ENCODE assay signal across 17 mouse cellular contexts in genomic region chr16:24398476-24398875, GRCm38 (mm10). TPM values are rescaled to one million over a fixed set of nuclear protein-coding genes. Genes with fewer than 3 reads are reported as not detected.
DNase-seq lines count a peak whose midpoint lies in the region; ATAC-seq and TF ChIP-seq lines count a peak whose summit lies in the region.
"Had no signal": no experiment of that assay in that cellular context is flagged by ENCODE, and none has a peak within 500 bp of the region (broad histone marks: within the 10 kb centered on the region; RNA-seq: fewer than 3 reads in every experiment).

No protein-coding gene starts in this region.

- H3K4me1 ChIP-seq in heart, embryonic 16.5 days (ENCODE audit: control insufficient read depth, insufficient read depth, low read length): peaks cover 40% of the 10 kb centered on the region
- H3K4me1 ChIP-seq in stomach, embryonic 14.5 days (ENCODE audit: control insufficient read depth, insufficient read depth, low read length): peaks cover 36% of the 10 kb centered on the region
- H3K4me1 ChIP-seq in stomach, postnatal 0 days (replicated peaks; ENCODE audit: control insufficient read depth, insufficient read depth): peaks cover 17% of the 10 kb centered on the region
- peaks cover 0 to 18% of the 10 kb centered on the region in 2 experiments; a peak in 2 of 4 replicates for H3K4me1 ChIP-seq in liver, embryonic 14.5 days (replicated peaks; ENCODE audit: control insufficient read depth in 2 of 2, insufficient read depth in 2 of 2, low read length in 1 of 2)

- TF ChIP-seq CTCF in stomach, postnatal 0 days (IDR thresholded peaks at IDR 0.05; ENCODE audit: low read depth): no peak
- no peak for TF ChIP-seq CTCF in liver, embryonic 14.5 days (IDR thresholded peaks at IDR 0.05; ENCODE audit: low read depth)
- no peak for TF ChIP-seq CTCF in layer of hippocampus, adult 2 months (conservative IDR thresholded peaks at IDR 0.05)

- no peak for DNase-seq in heart, adult 8-10 months (ENCODE audit: low spot score)
- DNase-seq in stomach, postnatal 0 days (ENCODE audit: low spot score): no peak
- DNase-seq in liver, embryonic 14.5 days (ENCODE audit: low read depth in 3 of 3, low spot score in 3 of 3): no peak
- peak; percentile 30 for DNase-seq in yolk sac, embryonic 10.5 days (ENCODE audit: low spot score)
- no peak for DNase-seq in layer of hippocampus, adult 2 months (ENCODE audit: low spot score in 2 of 2)
- DNase-seq: adrenal gland, postnatal 36 days; gastrocnemius, postnatal 10 days; lung, postnatal 10 days; right cerebral cortex, postnatal 14 days; thymus, postnatal 4 days had no signal

- H3K27ac ChIP-seq in heart, embryonic 16.5 days (ENCODE audit: low read length): peak overlapping the region; percentile 1; the same call in 1 of the 2 replicates
- peak overlapping the region; percentile 33; the same call in 1 of the 2 replicates for H3K27ac ChIP-seq in stomach, embryonic 14.5 days (ENCODE audit: low read length)
- no peak overlapping the region; the same call in 1 of the 2 replicates for H3K27ac ChIP-seq in stomach, postnatal 0 days (replicated peaks)
- no peak overlapping the region for H3K27ac ChIP-seq in liver, embryonic 14.5 days
- no peak overlapping the region for H3K27ac ChIP-seq in layer of hippocampus, adult 2 months
- H3K27ac ChIP-seq: forebrain, embryonic 12.5 days; heart, embryonic 15.5 days; hindbrain, embryonic 13.5 days; limb, embryonic 13.5 days had no signal

- WGBS in heart, embryonic 16.5 days: 36% methylated on average over 4 of the region's 4 CpGs
- WGBS in stomach, embryonic 14.5 days: 22% methylated on average over 4 of the region's 4 CpGs
- 23% methylated on average over 4 of the region's 4 CpGs for WGBS in stomach, postnatal 0 days
- 24% methylated on average over 4 of the region's 4 CpGs for WGBS in liver, embryonic 14.5 days (ENCODE audit: insufficient replicate concordance)

- TF ChIP-seq EP300 in stomach, postnatal 0 days (optimal IDR thresholded peaks at IDR 0.05): no peak
- no peak for TF ChIP-seq EP300 in liver, embryonic 14.5 days (IDR thresholded peaks at IDR 0.05; ENCODE audit: low read depth)

- no peaks in the 10 kb centered on the region for H3K9me3 ChIP-seq in heart, embryonic 16.5 days (replicated peaks; ENCODE audit: control insufficient read depth, low read length)
- no peaks in the 10 kb centered on the region for H3K9me3 ChIP-seq in stomach, embryonic 14.5 days (ENCODE audit: control insufficient read depth, low read depth, low read length)
- no peaks in the 10 kb centered on the region for H3K9me3 ChIP-seq in stomach, postnatal 0 days (ENCODE audit: control insufficient read depth, low read length)
- H3K9me3 ChIP-seq in liver, embryonic 14.5 days (ENCODE audit: control insufficient read depth, low read length): no peaks in the 10 kb centered on the region
- H3K9me3 ChIP-seq: forebrain, embryonic 12.5 days; heart, embryonic 15.5 days; hindbrain, embryonic 13.5 days; limb, embryonic 13.5 days had no signal

- H3K36me3 ChIP-seq in heart, embryonic 16.5 days (ENCODE audit: control insufficient read depth, insufficient read depth): 0 out of 2 replicates have a peak, but pooled peaks cover 3% of the 10 kb centered on the region
- no peaks in the 10 kb centered on the region for H3K36me3 ChIP-seq in stomach, embryonic 14.5 days (ENCODE audit: control insufficient read depth, insufficient read depth, low read length)
- H3K36me3 ChIP-seq in stomach, postnatal 0 days (ENCODE audit: control insufficient read depth, insufficient read depth, low read length): no peaks in the 10 kb centered on the region
- H3K36me3 ChIP-seq in liver, embryonic 14.5 days (replicated peaks; ENCODE audit: control insufficient read depth, insufficient read depth, low read depth): no peaks in the 10 kb centered on the region
- H3K36me3 ChIP-seq: forebrain, embryonic 12.5 days; hindbrain, embryonic 13.5 days had no signal

- no peak for ATAC-seq in heart, embryonic 16.5 days (replicated peaks; ENCODE audit: extremely low read depth, insufficient read depth, low FRiP score)
- no peak for ATAC-seq in stomach, embryonic 14.5 days (ENCODE audit: insufficient number of reproducible peaks, insufficient read depth, low FRiP score, low read depth)
- no peak for ATAC-seq in stomach, postnatal 0 days (ENCODE audit: low FRiP score, low TSS enrichment)
- ATAC-seq in liver, embryonic 14.5 days (ENCODE audit: insufficient read depth): no peak
- ATAC-seq in monocyte, adult 5-6 weeks (replicated peaks; ENCODE audit: insufficient number of reproducible peaks, low FRiP score, low TSS enrichment, poor library complexity, severe bottlenecking): no peak

- H3K9ac ChIP-seq in heart, embryonic 16.5 days (ENCODE audit: low read length): no peak overlapping the region
- H3K9ac ChIP-seq in stomach, embryonic 14.5 days (replicated peaks; ENCODE audit: low read depth, low read length): no peak overlapping the region
- H3K9ac ChIP-seq in stomach, postnatal 0 days (ENCODE audit: low read length): no peak overlapping the region
- H3K9ac ChIP-seq in liver, embryonic 14.5 days (replicated peaks): no peak overlapping the region
- H3K9ac ChIP-seq: forebrain, embryonic 12.5 days; heart, embryonic 15.5 days; hindbrain, embryonic 13.5 days; limb, embryonic 13.5 days had no signal

- H3K4me2 ChIP-seq in heart, embryonic 16.5 days (ENCODE audit: low read depth, low read length): no peak overlapping the region
- no peak overlapping the region for H3K4me2 ChIP-seq in stomach, embryonic 14.5 days (replicated peaks; ENCODE audit: low read depth, low read length)
- H3K4me2 ChIP-seq in stomach, postnatal 0 days (replicated peaks; ENCODE audit: low read depth): no peak overlapping the region
- peak overlapping the region; percentile 24; the same call in 1 of the 2 replicates for H3K4me2 ChIP-seq in liver, embryonic 14.5 days (ENCODE audit: low read depth)
- H3K4me2 ChIP-seq: forebrain, embryonic 12.5 days; heart, embryonic 15.5 days; hindbrain, embryonic 13.5 days; limb, embryonic 13.5 days had no signal

- no peak overlapping the region for H3K4me3 ChIP-seq in heart, embryonic 16.5 days (ENCODE audit: low read length)
- H3K4me3 ChIP-seq in stomach, embryonic 14.5 days (ENCODE audit: low read depth, low read length): no peak overlapping the region
- no peak overlapping the region for H3K4me3 ChIP-seq in stomach, postnatal 0 days (ENCODE audit: low read depth, low read length)
- no peak overlapping the region for H3K4me3 ChIP-seq in liver, embryonic 14.5 days (ENCODE audit: insufficient read depth in 1 of 2, low read depth in 2 of 2, low read length in 2 of 2)
- H3K4me3 ChIP-seq in layer of hippocampus, adult 2 months: no peak overlapping the region
- H3K4me3 ChIP-seq: forebrain, embryonic 12.5 days; heart, embryonic 15.5 days; hindbrain, embryonic 13.5 days; limb, embryonic 13.5 days had no signal

- H3K27me3 ChIP-seq in heart, embryonic 16.5 days (ENCODE audit: control insufficient read depth, insufficient read depth, low read length): no peaks in the 10 kb centered on the region
- no peaks in the 10 kb centered on the region for H3K27me3 ChIP-seq in stomach, embryonic 14.5 days (ENCODE audit: control insufficient read depth, insufficient read depth, low read length)
- H3K27me3 ChIP-seq in stomach, postnatal 0 days (ENCODE audit: control insufficient read depth, insufficient read depth, low read length): no peaks in the 10 kb centered on the region
- H3K27me3 ChIP-seq in liver, embryonic 14.5 days (ENCODE audit: control insufficient read depth, insufficient read depth, low read length): peaks cover 10% of the 10 kb centered on the region
- H3K27me3 ChIP-seq: forebrain, embryonic 12.5 days; heart, embryonic 15.5 days; hindbrain, embryonic 13.5 days; limb, embryonic 13.5 days had no signal

RNA-seq across cellular contexts. Expression of gene Lpp, which starts 5.2 kb away (rescaled TPM):
- 42.6 and 46.2 TPM in 2 replicates for polyA plus RNA-seq in heart, embryonic 16.5 days (2015; fragmentation: Nextera tagmentation; extraction: Ambion mirVana)
- total RNA-seq in heart, adult 8-10 months (2022): 10 to 100 TPM; 21.5 to 24.7 (median 23.3) TPM
- 105 and 107 TPM in 2 replicates for polyA plus RNA-seq in stomach, embryonic 14.5 days (2014; fragmentation: Nextera tagmentation; extraction: Ambion mirVana)
- 49.8 and 51.3 TPM in 2 replicates for polyA plus RNA-seq in stomach, postnatal 0 days (2015; fragmentation: Nextera tagmentation; extraction: Ambion mirVana)
- polyA plus RNA-seq in liver, embryonic 14.5 days (2012; rRNA removed): 1.4 TPM in 2 replicates
- 3.5 and 4.3 TPM in 2 replicates for polyA plus RNA-seq in liver, embryonic 14.5 days (2014; fragmentation: Nextera tagmentation; extraction: Ambion mirVana)
- total RNA-seq in layer of hippocampus, adult 2 months (2021): 10 to 100 TPM; 10.1 to 10.5 TPM
- 7.8 to 20.2 TPM (median 8.9 TPM) in 3 replicates for total RNA-seq in monocyte, adult 5-6 weeks (2017)

Comparison
In these comparisons a context has a peak if more than half of its experiments do, and no peak if none do; other contexts are left out.
1. H3K27ac ChIP-seq: peak in heart, embryonic 16.5 days (single experiment) and stomach, embryonic 14.5 days (single experiment); none in stomach, postnatal 0 days (single experiment), liver, embryonic 14.5 days (single experiment) and layer of hippocampus, adult 2 months (single experiment).